Mouse (Mus musculus) cerebellum, postnatal 10 days (tissue): ENCODE results near the gene Chrne.
"Not testable (repeated sequence)": the region's sequence is repeated elsewhere in the genome, so short reads cannot be mapped to it uniquely, and the experiment has no call there.

ENCODE experiments used
- DNase-seq, 2 experiments: peaks; one replicate each; pipeline ENCODE4 v3.0.0; 2021; ENCODE audit warnings: mixed read lengths in 2 of 2

Chrne gene

DNA sequence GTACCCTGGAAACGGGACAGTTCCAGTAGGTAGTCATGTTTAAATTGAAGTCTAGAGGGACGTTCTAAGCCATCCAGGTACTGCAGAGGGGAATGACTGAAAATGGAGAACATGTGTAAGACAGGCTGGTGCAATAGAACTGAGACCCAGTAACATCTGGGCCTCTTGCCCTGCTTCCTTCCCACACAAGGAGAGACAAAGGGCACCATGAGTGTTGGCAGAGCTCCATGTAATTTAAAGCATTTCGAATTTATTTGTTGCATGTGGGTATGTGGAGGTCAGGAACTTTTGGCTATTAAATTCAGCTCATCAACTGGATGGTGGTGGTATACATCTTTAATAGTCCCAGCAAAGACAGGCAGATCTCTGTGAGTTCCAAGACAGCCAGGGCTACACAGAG, 36.8 kb downstream of the Chrne start:
- DNase-seq, result no peak

DNA sequence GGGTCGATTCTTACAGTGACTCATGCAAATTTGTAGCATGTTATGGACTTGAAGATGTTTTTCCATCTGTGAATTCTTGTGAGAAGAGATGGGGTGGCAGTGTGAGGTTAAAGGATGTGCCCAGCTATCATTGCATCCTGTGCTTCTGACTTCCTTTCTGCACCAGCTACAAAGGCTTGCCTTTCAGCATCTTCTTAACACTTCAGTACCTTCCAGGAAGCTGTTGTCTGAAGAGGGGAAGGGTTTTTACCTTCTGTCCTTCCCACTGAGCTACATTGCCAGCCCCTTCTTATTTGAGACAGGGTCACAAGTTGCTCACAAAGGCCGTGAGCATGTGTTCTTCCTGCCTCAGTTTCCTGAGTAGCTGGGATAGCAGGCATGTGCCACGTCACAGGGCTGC, 38.1 kb downstream of the Chrne start:
- no peak for DNase-seq

DNA sequence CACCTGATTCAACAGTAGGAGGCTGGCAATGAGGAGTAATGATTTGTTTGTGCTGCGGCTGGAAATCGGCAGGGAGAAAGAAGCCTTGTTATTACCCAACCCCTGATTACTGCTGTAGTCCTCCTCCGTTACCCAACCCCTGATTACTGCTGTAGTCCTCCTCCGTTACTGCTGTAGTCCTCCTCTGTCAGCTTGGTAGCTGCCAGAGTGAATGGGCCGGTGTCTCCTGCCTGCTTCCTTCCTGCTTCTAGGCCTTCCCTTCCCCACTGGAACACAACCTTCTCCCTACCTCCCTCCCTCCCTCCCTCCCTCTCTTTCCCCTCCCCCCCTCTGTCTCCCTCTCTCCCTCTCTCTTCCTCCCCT, 38.7 kb downstream of the Chrne start:
- no peak for DNase-seq

DNA sequence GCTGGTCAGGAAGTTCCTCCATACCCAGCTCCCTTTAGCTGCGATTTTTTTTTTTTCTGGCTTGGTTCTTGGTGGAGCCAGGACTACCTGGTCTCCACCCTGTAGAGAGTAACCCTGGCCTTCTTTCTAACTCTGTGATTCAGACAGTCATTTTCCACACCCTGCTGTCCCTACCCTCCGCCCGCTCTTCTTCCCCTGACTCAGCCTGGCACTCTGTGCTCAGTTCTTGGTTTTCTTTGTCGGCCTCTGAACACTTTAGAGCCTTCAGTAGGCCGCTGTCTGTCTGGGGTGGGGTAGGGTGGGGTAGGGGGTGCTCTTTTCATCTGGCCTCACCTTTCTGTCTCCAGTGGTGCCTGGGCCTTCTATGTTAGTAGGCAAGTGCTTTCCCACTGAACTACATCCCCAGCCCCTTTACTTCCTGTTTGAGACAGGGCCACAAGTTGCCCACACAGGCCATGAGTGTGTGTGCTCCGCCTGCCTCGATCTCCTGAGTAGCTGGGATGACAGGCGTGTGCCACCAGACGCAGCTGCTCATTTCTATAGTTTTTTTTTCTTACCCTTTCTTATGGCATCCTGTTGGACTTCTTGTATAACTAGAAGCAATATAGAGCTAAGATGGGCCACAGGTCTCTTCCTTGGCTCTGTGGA, 39.2 kb downstream of the Chrne start:
- no peak for DNase-seq

DNA sequence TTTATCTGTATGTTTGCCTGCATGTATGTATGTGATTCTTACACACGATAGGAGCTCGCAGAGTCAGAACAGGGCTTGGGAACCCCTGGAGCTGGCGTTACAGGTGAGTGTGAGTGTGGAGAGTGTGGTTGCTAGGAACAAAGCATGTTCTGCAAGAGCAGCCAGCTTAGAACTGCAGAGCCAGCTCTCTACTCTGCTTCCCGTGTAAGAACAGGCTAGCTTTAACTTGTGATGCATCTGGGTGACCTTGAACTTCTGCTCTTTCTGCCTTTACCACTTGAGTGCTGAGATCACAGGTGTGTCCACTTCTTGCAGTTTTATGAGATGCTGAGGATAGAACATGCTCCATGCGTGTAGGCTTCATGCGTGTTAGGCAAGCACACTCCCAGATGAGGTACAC, 40.1 kb downstream of the Chrne start:
- DNase-seq, result no peak

DNA sequence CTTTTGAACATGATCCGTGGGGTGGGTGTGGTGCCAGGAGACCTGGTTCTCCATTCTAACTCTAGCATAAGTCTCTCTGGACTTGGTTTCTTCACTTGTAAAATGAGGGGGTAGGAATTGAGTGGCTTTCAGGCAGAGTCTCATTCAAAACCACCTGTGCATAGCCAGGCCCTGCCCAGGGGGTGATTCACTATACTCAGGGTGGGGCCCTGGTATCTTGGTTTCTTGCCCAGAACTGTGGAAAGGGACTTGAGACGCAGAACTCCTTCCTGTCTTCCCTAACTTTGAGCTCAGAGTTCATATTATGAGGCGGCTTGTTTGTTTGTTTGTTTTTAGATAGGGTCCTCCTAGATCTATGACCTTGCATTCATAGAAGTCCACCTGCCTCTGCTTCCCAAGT, 41.8 kb downstream of the Chrne start:
- no peak for DNase-seq

DNA sequence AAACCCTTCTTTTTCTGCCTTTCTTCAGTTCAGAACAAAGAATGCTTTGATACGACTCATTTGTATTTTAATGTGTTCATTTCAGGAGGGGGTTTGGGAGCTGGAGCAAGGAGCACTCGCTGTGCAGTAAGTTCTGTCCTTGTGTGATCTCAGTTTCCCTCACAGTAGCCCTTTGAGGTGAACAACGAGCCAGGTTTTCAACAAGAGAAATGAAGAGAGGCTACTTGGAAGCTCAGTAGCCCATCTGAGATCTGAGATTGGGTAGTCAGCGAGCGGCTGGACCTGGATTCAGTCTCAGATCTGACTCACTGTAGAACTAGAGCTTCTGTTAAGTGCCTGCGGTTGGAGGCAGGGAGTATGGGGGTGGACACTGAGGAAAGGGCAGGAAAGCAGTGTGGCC, 45.1 kb downstream of the Chrne start:
- DNase-seq, result no peak

DNA sequence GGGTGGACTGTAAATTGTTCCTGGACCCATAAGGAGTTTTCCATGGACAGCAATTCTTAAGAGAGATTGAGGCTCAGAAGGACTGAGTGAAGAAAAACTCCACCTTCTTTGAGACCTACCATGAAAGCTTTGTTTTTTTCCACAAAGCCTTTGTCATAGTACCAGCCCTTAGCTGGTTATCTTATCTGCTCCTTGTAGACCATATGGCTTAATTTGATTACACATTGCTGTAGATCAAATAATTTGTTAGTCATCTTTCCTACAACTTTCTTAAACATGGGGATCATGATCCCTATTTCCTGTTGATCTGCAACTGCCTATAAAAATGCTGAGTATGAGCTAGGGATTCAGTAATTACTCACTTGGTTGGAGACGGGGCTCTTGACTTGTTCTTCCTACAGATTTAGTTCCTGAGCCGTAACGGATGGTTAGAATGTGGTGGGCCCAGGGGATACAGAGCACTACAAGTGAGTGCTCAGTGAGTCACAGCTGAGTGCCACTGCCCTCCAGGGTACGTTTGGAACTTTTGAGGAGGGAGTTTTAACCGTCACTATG, 46.6 kb downstream of the Chrne start:
- DNase-seq, result no peak

DNA sequence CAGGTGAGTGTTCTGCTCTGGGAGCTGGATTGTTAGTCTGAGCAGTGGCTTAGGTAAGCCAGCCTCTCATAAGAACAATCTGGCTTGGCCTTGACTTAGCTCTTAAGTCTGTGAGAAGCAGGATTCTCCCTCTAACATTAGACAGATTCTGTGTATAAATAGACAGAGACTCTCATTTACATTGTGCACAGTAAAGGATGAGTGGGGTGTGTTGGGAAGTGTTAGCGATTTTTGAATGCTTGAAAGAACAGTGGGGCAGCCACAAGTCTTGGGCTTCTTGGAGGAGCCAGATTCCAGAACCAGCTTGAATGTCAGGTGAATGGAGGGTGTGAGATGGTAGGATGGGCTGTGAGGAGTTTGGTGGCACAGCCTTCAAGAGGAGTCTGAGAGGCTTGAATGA, 47.4 kb downstream of the Chrne start:
- DNase-seq, result no peak

DNA sequence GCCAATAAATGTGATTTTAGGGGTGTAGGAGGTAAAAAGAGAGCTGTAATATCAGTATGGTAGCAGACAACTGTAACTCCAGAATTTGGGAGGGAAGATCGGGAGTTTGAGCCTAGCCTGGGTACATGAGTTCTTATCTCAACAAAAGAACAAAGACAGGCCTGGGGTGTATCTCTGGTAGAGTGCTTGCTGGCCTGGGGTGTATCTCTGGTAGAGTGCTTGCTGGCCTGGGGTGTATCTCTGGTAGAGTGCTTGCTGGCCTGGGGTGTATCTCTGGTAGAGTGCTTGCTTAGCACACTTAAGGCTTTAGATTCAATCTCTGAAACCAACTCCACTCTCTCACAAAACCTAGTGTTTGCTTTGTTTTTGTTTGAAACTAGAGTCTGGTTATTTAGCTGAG, 48.4 kb downstream of the Chrne start:
- not testable (repeated sequence) for DNase-seq

DNA sequence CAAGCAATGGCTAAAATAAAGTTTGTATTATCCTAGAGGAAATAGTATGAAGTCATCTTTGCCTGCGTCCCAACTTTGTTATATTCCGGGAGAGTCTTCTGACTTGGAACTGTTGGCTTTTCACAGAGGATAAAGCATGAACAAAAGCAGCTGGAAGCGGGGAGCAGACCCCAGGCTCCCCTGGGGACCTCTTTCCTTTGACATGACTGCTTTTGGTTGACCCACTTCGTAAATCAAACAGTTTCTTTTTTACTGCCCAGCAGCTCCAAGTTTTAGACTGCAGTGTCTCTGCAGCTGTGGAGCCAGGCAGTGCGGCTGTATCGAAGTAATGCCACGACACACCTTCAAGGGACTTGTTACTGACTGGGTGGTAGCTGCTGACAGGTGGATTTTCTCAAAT, 52.4 kb downstream of the Chrne start:
- DNase-seq, result no peak
